Mouse (Mus musculus) liver, embryonic 14.5 days (tissue): Measurements from ENCODE around the gene Gm17067. TPM values are rescaled to one million over a fixed set of nuclear protein-coding genes. Genes with fewer than 3 reads are reported as not detected.
A peak's percentile ranks its signal among the peaks of the same experiment; 100 is the strongest.
"Not testable (repeated sequence)": the region's sequence is repeated elsewhere in the genome, so short reads cannot be mapped to it uniquely, and the experiment has no call there.

ENCODE experiments used
- ATAC-seq: fragments of 200-750 bp; cut with Nextera tagmentation; 2 replicates; pipeline ENCODE4 v1.8.0; 2017; ENCODE audit warnings: moderate number of reproducible peaks, mild to moderate bottlenecking, moderate library complexity; ENCODE audit not compliant: insufficient read depth
- DNase-seq, 3 experiments: peaks; one replicate each; pipeline ENCODE4 v3.0.0-alpha.2; 2012 to 2013; ENCODE audit warnings: low read depth in 3 of 3, low spot score in 3 of 3
- H3K27ac ChIP-seq: fragments of 300-500 bp; sonication (generic); 2 replicates; pipeline ENCODE4 v1.5.1; 2014; ENCODE audit warnings: moderate library complexity, mild to moderate bottlenecking, control low read depth, inconsistent platforms
- H3K27me3 ChIP-seq: fragments of 300-500 bp; sonication (generic); 2 replicates; pipeline ENCODE4 v1.6.1; 2014; ENCODE audit warnings: mild to moderate bottlenecking, low read length, moderate library complexity; ENCODE audit not compliant: control insufficient read depth, insufficient read depth
- H3K36me3 ChIP-seq: fragments of 300-500 bp; sonication (generic); replicated peaks from 2 replicates; pipeline ENCODE4 v1.6.1; 2014; ENCODE audit warnings: low read depth; ENCODE audit not compliant: control insufficient read depth, insufficient read depth
- H3K4me1 ChIP-seq, 2 experiments: fragments of 200-500 bp in 1 of 2; fragments of 300-500 bp in 1 of 2; sonication (generic) in 1 of 2; replicated peaks; 2 replicates each; pipeline ENCODE4 v1.6.1; 2012 to 2014; ENCODE audit warnings: antibody characterized with exemption in 1 of 2, inconsistent platforms in 1 of 2, low read length in 1 of 2; ENCODE audit not compliant: control insufficient read depth in 2 of 2, insufficient read depth in 2 of 2
- H3K4me2 ChIP-seq: fragments of 300-500 bp; sonication (generic); 2 replicates; pipeline ENCODE4 v1.6.1; 2014; ENCODE audit warnings: low read depth, mild to moderate bottlenecking, control low read depth, moderate library complexity
- H3K4me3 ChIP-seq, 2 experiments: fragments of 200-500 bp in 1 of 2; fragments of 300-500 bp in 1 of 2; sonication (generic) in 1 of 2; 2 replicates each; pipeline ENCODE4 v1.5.1; 2012 to 2014; ENCODE audit warnings: low read depth in 2 of 2, low read length in 2 of 2, mild to moderate bottlenecking in 2 of 2, control low read depth in 1 of 2, inconsistent platforms in 1 of 2, moderate library complexity in 1 of 2; ENCODE audit not compliant: insufficient read depth in 1 of 2
- H3K9ac ChIP-seq: fragments of 300-500 bp; sonication (generic); replicated peaks from 2 replicates; pipeline ENCODE4 v1.6.1; 2014; ENCODE audit warnings: mild to moderate bottlenecking, control low read depth, moderate library complexity
- H3K9me3 ChIP-seq: fragments of 300-500 bp; sonication (generic); 2 replicates; pipeline ENCODE4 v1.6.1; 2016; ENCODE audit warnings: low read length, mixed read lengths; ENCODE audit not compliant: control insufficient read depth
- CTCF ChIP-seq: IDR thresholded peaks from 2 replicates; pipeline ENCODE4 v1.5.1; 2016; ENCODE audit warnings: antibody characterized with exemption, low read depth, control low read depth
- WGBS: fragments of 180-500 bp; shearing (Covaris S2); extraction: QIAGEN DNeasy Blood & Tissue Kit; methylation state at CpG from one replicate; pipeline ENCODE4 v1.1.7; 2014; ENCODE audit not compliant: insufficient replicate concordance; 5-methylcytosine and 5-hydroxymethylcytosine counted together
- polyA plus RNA-seq, 2 experiments: library from polyadenylated mRNA; depleted of rRNA in 1 of 2; stranded (reverse) in 1 of 2; unstranded in 1 of 2; fragments of >200 nt; fragmentation: Nextera tagmentation in 1 of 2; extraction: Ambion mirVana in 1 of 2; gene quantifications; 2 replicates each; pipeline versions ENCODE4 v1.2.1 to v1.2.3; 2012 to 2014

Gene Gm17067
- polyA plus RNA-seq, 2 experiments = not detected

GRCm38 (mm10) chr7:42660140-42660539 lies 66.7 kb downstream of the Gm17067 start:
- H3K27me3 ChIP-seq, H3K27ac ChIP-seq, H3K4me1 ChIP-seq, H3K4me3 ChIP-seq, ATAC-seq, H3K9ac ChIP-seq, DNase-seq, H3K9me3 ChIP-seq, H3K36me3 ChIP-seq, H3K4me2 ChIP-seq: not testable (repeated sequence)
- peak; percentile 60 for TF ChIP-seq CTCF
- 58% methylated on average over 5 of the region's 5 CpGs for WGBS

Other genes with a start within 250 kb of the Gm17067 start
- gene Zfp141, start 221.3 kb downstream of the Gm17067 start, polyA plus RNA-seq (2012; rRNA removed) = 2.8 and 3.1 TPM in 2 replicates
- gene Zfp141, start 221.3 kb downstream of the Gm17067 start, polyA plus RNA-seq (2014; fragmentation: Nextera tagmentation; extraction: Ambion mirVana) = 2.7 TPM in 2 replicates
- not detected in 2 replicates for gene Gm21028, start 148.4 kb downstream of the Gm17067 start, polyA plus RNA-seq (2012; rRNA removed)
- not detected in 2 replicates for gene Gm21028, start 148.4 kb downstream of the Gm17067 start, polyA plus RNA-seq (2014; fragmentation: Nextera tagmentation; extraction: Ambion mirVana)
- gene Zfp977, start 134.5 kb downstream of the Gm17067 start, polyA plus RNA-seq (2012; rRNA removed) = 0.08 and 0.09 TPM in 2 replicates
- gene Zfp977, start 134.5 kb downstream of the Gm17067 start, polyA plus RNA-seq (2014; fragmentation: Nextera tagmentation; extraction: Ambion mirVana) = 0.39 and 0.42 TPM in 2 replicates
- 0.45 and 0.92 TPM in 2 replicates for gene Zfp976, start 84.4 kb downstream of the Gm17067 start, polyA plus RNA-seq (2012; rRNA removed)
- gene Zfp976, start 84.4 kb downstream of the Gm17067 start, polyA plus RNA-seq (2014; fragmentation: Nextera tagmentation; extraction: Ambion mirVana) = 0.24 and 0.61 TPM in 2 replicates
- 0.53 and 0.80 TPM in 2 replicates for gene Zfp975, start 34.3 kb downstream of the Gm17067 start, polyA plus RNA-seq (2012; rRNA removed)
- gene Zfp975, start 34.3 kb downstream of the Gm17067 start, polyA plus RNA-seq (2014; fragmentation: Nextera tagmentation; extraction: Ambion mirVana) = 1.1 and 2.1 TPM in 2 replicates
- not detected in 2 replicates for gene Vmn2r62, start 66.5 kb upstream of the Gm17067 start, polyA plus RNA-seq (2012; rRNA removed)
- not detected in 2 replicates for gene Vmn2r62, start 66.5 kb upstream of the Gm17067 start, polyA plus RNA-seq (2014; fragmentation: Nextera tagmentation; extraction: Ambion mirVana)
- not detected in 2 replicates for gene Gm2381, start 140.2 kb upstream of the Gm17067 start, polyA plus RNA-seq (2012; rRNA removed)
- not detected in 2 replicates for gene Gm2381, start 140.2 kb upstream of the Gm17067 start, polyA plus RNA-seq (2014; fragmentation: Nextera tagmentation; extraction: Ambion mirVana)
- not detected in 2 replicates for gene Vmn2r63, start 206.8 kb upstream of the Gm17067 start, polyA plus RNA-seq (2012; rRNA removed)
- not detected in 2 replicates for gene Vmn2r63, start 206.8 kb upstream of the Gm17067 start, polyA plus RNA-seq (2014; fragmentation: Nextera tagmentation; extraction: Ambion mirVana)